Mouse (Mus musculus): Measurements from ENCODE around the gene Rgs8.

The Rgs8 gene

GRCm38 (mm10) chr1:153652938-153653623 lies at the start of gene Rgs8:
Rgs8 (plus strand) TSS chr1:153653025.
- no peak for DNase-seq (ENCODE audit: low spot score)

GRCm38 (mm10) chr1:153617340-153617830 lies 35.4 kb upstream of the Rgs8 start:
- DNase-seq (ENCODE audit: low spot score): no peak

GRCm38 (mm10) chr1:153623036-153623435 lies 29.8 kb upstream of the Rgs8 start:
- no peak for DNase-seq (ENCODE audit: low spot score)

- DNase-seq (ENCODE audit: low spot score): no peak
These were observed 20.1 kb upstream of the Rgs8 start for GRCm38 (mm10) chr1:153632686-153633085.

GRCm38 (mm10) chr1:153635056-153635455 lies 17.8 kb upstream of the Rgs8 start:
- no peak for DNase-seq (ENCODE audit: low spot score)

- peak; percentile 71 for DNase-seq (ENCODE audit: low spot score)
These were observed 17.3 kb upstream of the Rgs8 start for GRCm38 (mm10) chr1:153635521-153635920.

DNA sequence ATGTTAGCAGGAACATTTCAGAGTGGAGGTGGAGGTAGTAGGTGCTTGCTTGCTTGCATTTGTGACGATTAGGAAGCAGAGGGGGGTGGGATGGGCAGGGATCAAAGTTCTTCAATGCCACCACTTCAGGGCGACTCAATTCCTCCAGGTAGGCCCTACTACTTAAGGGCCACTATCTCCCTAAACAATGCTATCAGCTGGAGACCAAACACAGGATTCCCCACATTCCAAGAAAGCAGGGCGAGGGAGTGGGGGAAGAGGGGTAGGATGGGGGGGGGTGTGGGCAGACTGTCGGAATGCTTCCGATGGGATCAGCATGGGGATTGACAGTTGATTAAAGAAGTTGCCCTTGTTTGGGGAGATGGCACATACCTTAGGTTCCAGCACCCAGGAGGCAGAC lies 16.0 kb upstream of the Rgs8 start:
- no peak for DNase-seq (ENCODE audit: low spot score)

GRCm38 (mm10) chr1:153641492-153641939 lies 11.3 kb upstream of the Rgs8 start:
- peak; percentile 66 for DNase-seq (ENCODE audit: low spot score)

DNA sequence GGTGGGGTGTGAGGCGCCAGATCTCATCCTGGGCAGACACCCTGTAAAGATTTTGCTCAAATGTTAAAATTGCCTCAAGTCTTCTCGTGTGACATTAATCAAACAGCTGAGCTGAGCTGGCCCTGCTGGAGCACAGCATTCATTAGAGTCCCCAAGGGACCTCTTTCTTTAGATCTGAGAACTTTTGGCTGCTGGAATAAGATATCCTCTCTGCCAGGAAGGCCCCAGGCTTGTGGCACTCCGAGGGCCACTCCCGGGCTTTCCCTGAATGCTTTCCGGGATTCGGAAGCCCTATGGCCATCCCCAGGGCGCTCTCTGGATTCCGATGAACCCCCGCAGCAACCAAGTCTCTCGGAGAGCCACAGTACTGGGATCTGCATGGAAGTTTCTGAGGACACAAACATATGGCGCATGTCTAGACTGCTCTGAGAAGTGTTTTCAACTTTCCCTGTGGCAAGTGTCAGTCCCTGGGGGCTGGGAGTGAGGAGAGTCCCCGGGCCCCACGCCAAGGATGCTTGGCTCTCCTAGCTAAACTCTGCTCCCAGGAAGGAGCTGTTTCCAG lies 10.8 kb upstream of the Rgs8 start:
- peak; percentile 82 for DNase-seq (ENCODE audit: low spot score)

DNA sequence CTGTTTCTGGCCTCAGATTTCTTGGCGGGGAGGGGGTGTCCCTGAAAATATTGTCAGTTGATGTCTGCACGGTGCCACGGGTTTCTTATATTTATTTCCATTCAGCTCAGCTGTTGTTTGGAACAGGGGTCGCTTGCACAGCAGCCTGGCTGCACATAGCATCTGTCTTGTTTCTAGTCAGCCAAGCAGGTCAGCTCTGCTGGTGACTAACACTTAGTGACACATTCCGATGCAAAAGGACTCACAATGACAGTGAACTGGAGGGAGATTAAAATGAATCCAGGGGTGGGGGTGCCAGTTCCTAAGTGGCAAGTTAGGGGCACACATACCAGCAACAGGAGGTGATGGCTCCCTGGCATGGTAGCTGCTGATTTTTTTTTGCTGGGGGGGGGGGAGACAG lies 849 bp downstream of the Rgs8 start:
- DNase-seq (ENCODE audit: low spot score): no peak

DNA sequence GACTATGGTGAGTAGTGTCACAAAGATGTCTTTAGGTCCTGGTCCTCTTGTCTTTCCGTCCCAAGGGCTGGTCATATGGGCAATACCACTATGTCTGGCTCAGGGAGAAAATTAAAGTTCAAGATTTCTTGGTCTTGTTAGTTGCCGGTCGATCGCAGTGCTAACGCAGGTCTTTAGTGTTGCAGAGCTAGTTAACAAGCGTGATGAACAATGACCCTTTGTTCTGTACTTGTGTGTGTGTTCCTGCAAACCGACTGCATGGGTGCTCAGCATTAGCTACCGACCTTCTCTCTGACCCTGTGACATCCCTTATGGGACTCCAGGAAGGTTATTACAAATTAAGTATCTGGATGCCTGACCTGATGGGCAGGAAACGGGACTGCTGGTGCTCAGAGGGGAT lies 6.8 kb downstream of the Rgs8 start:
- DNase-seq (ENCODE audit: low spot score): no peak

- no peak for DNase-seq (ENCODE audit: low spot score)
These were observed 8.3 kb downstream of the Rgs8 start for GRCm38 (mm10) chr1:153660982-153661688.

DNA sequence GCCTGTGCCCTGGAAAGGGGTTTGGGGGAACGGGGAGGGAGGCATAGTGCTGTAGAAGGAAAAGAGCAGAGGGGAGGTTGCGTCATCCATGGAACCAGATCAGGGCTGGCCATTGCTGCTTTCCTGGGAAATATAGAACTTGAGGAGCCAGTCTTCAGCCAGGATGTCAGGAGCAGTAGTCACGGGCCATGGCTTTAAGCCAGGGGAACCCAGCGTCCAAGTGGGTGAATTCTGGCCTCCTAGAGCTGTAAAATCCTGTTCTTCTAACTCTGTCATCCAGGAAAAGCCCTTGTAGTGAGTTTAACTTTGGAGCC lies 8.8 kb downstream of the Rgs8 start:
- no peak for DNase-seq (ENCODE audit: low spot score)

- DNase-seq (ENCODE audit: low spot score): no peak
These were observed 9.5 kb downstream of the Rgs8 start for GRCm38 (mm10) chr1:153662362-153662761.

DNA sequence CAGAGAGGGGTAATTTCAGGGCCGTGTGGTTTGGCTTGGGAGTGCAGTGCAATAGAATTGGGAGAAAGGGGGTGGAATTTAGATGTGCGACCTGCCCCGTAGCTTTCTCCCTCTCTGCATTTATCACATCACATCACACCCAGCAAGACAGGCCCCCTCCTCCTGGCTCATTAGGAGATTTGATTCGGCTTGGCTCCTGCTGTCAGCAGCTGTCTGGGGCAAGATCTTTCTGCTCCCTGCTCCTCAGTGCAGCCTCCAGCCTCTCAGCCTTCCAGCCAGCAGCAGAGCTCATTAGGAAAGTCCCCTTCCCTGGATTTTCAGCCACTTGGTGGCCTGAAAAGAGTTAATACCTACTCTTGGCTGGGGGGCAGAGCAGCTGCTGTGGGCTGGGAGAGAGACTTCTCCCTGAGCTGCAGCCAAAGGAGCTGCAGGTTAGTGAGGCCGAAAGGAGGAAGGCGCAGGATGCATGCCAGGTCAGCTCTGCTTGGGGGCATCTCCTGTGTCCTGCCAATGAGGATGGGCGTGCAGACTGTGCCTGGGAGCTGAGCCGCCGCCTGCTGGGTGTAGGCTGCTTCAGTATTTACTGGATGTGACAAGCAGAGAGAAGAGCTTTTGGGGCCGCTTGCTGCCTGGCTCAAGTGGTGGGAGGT lies 12.4 kb downstream of the Rgs8 start:
- DNase-seq (ENCODE audit: low spot score): no peak

DNA sequence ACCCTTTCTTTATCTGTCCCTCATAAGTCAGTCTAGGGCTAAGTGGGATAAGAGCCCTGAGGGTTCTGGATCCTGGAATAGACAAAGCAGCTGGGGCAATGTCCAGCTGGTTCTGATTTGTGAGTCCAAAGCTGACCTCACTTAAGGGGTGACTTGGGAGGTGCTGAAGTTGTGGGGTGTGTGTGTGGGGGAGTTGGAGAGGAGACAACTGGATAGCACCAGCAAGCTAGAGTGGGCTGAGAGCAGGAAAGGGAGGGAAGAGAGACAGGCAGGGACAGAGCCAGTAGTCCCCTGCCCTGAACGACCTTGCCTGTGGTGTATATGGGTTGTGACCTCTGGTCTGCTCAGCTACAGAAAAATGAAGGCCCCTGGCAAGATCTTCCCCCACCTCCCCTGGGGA lies 13.4 kb downstream of the Rgs8 start:
- no peak for DNase-seq (ENCODE audit: low spot score)

DNA sequence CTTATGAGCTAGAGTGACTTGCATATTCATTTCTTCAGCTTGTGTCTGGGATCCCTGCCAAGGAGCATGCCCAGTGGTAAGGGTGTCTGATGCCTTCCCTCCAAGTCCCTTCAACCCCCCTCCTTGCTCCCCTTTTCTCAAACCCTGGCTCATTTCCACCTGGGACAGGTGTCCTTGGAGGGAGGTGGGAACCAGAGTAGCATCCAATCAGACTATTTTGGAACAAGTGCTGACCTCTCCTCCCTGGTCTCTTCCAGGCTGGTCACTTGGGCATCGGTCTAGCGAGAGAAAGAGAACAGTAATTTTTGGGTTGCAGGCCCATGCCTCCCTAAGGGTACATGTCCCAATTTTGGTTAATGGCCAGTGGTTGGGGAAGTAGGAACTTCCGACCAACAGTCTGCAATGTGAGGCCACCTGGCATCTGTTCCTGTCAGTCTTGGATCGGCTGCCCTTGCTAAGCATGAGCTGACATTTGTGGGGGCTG lies 14.5 kb downstream of the Rgs8 start:
- DNase-seq (ENCODE audit: low spot score): no peak

GRCm38 (mm10) chr1:153667781-153668180 lies 15.0 kb downstream of the Rgs8 start:
- no peak for DNase-seq (ENCODE audit: low spot score)

DNA sequence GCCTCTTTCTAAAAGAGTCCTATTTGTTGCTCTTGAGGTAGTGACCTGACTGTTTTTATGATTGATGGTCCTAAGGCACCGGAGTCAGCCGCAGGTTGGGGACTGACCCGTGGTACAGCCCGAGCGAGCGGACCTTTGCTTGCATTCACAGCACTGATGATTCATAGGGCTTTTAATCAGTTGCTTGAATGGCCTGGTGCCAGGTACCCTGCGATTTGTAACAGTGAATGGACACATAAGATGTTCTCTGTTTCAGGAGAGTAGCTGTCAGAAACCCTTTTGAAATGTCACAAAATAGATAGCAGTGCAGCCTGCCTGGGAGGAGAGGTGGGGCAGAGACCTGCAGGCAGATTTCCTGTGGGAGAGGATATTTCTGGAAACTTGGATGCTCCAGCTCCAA lies 16.3 kb downstream of the Rgs8 start:
- peak; percentile 64 for DNase-seq (ENCODE audit: low spot score)

- DNase-seq (ENCODE audit: low spot score): no peak
These were observed 16.9 kb downstream of the Rgs8 start for GRCm38 (mm10) chr1:153669728-153670127.

- DNase-seq (ENCODE audit: low spot score): no peak
These were observed 18.5 kb downstream of the Rgs8 start for GRCm38 (mm10) chr1:153671352-153671751.

GRCm38 (mm10) chr1:153672698-153673097 lies 19.9 kb downstream of the Rgs8 start:
- no peak for DNase-seq (ENCODE audit: low spot score)

- DNase-seq (ENCODE audit: low spot score): no peak
These were observed 21.1 kb downstream of the Rgs8 start for GRCm38 (mm10) chr1:153673900-153674299.

All from testis, postnatal 10 days (tissue).